Mouse (Mus musculus) MEL (cell line): ENCODE data around the gene Msh3.

Experiments used
- BHLHE40 ChIP-seq: IDR thresholded peaks from 2 replicates; pipeline ENCODE4 v1.6.1; 2012; ENCODE audit warnings: low read depth, mild to moderate bottlenecking, inconsistent platforms, low read length, improper control_type of control experiment, borderline replicate concordance
- CHD1 ChIP-seq: IDR thresholded peaks from 2 replicates; pipeline ENCODE4 v1.6.1; 2012; ENCODE audit warnings: low read depth, mild to moderate bottlenecking, inconsistent platforms, low read length, improper control_type of control experiment
- CHD2 ChIP-seq: IDR thresholded peaks from 2 replicates; pipeline ENCODE4 v1.6.1; 2011; ENCODE audit warnings: low read length, improper control_type of control experiment
- CTCF ChIP-seq, 3 experiments: IDR thresholded peaks in 2 of 3; conservative IDR thresholded peaks in 1 of 3; 2 replicates each; pipeline ENCODE4 v1.5.1; 2011 to 2012; ENCODE audit warnings: low read length in 3 of 3, low read depth in 2 of 3, mild to moderate bottlenecking in 2 of 3, improper control_type of control experiment in 1 of 3, inconsistent platforms in 1 of 3, mixed read lengths in 1 of 3, moderate library complexity in 1 of 3; ENCODE audit not compliant: control insufficient read depth in 1 of 3, insufficient read depth in 1 of 3, poor library complexity in 1 of 3, severe bottlenecking in 1 of 3
- GATA1 ChIP-seq: IDR thresholded peaks from 2 replicates; pipeline ENCODE4 v1.6.1; 2011; ENCODE audit warnings: low read depth, low read length, improper control_type of control experiment
- HCFC1 ChIP-seq: IDR thresholded peaks from 2 replicates; pipeline ENCODE4 v1.6.1; 2012; ENCODE audit warnings: low read depth, mild to moderate bottlenecking, inconsistent platforms, low read length, improper control_type of control experiment, moderate library complexity
- KAT2A ChIP-seq: conservative IDR thresholded peaks from 2 replicates; pipeline ENCODE4 v1.6.1; 2012; ENCODE audit warnings: low read depth, low read length, improper control_type of control experiment, inconsistent platforms
- MAX ChIP-seq: IDR thresholded peaks from 2 replicates; pipeline ENCODE4 v1.6.1; 2011; ENCODE audit warnings: low read length, improper control_type of control experiment
- MYB ChIP-seq: IDR thresholded peaks from 2 replicates; pipeline ENCODE4 v1.6.1; 2011; ENCODE audit warnings: mild to moderate bottlenecking, low read depth, low read length, improper control_type of control experiment
- POLR2A ChIP-seq, 2 experiments: IDR thresholded peaks; 2 replicates each; pipeline ENCODE4 v1.6.1; 2011 to 2012; ENCODE audit warnings: low read length in 2 of 2, mild to moderate bottlenecking in 2 of 2, control low read depth in 1 of 2, improper control_type of control experiment in 1 of 2, low read depth in 1 of 2, moderate library complexity in 1 of 2; ENCODE audit not compliant: control insufficient read depth in 1 of 2, insufficient read depth in 1 of 2, poor library complexity in 1 of 2
- POLR2AphosphoS5 ChIP-seq: IDR thresholded peaks from 2 replicates; pipeline ENCODE4 v1.6.1; 2012; ENCODE audit warnings: low read depth, borderline replicate concordance, mild to moderate bottlenecking, inconsistent platforms, low read length, moderate library complexity, mixed read lengths
- SIN3A ChIP-seq: IDR thresholded peaks from 2 replicates; pipeline ENCODE4 v1.6.1; 2012; ENCODE audit warnings: low read length, improper control_type of control experiment, inconsistent platforms
- TBP ChIP-seq: IDR thresholded peaks from 2 replicates; pipeline ENCODE4 v1.8.0; 2011; ENCODE audit warnings: low read depth, low read length, improper control_type of control experiment
- ZKSCAN1 ChIP-seq: IDR thresholded peaks from 2 replicates; pipeline ENCODE4 v1.6.1; 2012; ENCODE audit warnings: low read depth, mild to moderate bottlenecking, inconsistent platforms, low read length, improper control_type of control experiment, moderate library complexity

GRCm38 (mm10) chr13:92356376-92356775, 1.6 kb upstream of the Msh3 start:
- TF ChIP-seq KAT2A (no peak), CTCF (IDR thresholded peaks at IDR 0.05 in 2 of 3, conservative IDR thresholded peaks at IDR 0.05 in 1 of 3; ENCODE audit: control insufficient read depth in 1 of 3, insufficient read depth in 1 of 3, low read depth in 2 of 3, low read length in 3 of 3, poor library complexity in 1 of 3, severe bottlenecking in 1 of 3) (no peak), BHLHE40 (no peak), POLR2AphosphoS5 (no peak), ZKSCAN1 (no peak), POLR2A (IDR thresholded peaks at IDR 0.05; ENCODE audit: control insufficient read depth in 1 of 2, insufficient read depth in 1 of 2, low read depth in 1 of 2, low read length in 2 of 2, poor library complexity in 1 of 2) (no peak), GATA1 (no peak), MAX (no peak), TBP (no peak), HCFC1 (no peak), MYB (no peak), CHD1 (no peak), SIN3A (no peak), CHD2 (no peak)
